Mouse (Mus musculus): ENCODE results near the gene Paqr5.

Paqr5 gene

DNA sequence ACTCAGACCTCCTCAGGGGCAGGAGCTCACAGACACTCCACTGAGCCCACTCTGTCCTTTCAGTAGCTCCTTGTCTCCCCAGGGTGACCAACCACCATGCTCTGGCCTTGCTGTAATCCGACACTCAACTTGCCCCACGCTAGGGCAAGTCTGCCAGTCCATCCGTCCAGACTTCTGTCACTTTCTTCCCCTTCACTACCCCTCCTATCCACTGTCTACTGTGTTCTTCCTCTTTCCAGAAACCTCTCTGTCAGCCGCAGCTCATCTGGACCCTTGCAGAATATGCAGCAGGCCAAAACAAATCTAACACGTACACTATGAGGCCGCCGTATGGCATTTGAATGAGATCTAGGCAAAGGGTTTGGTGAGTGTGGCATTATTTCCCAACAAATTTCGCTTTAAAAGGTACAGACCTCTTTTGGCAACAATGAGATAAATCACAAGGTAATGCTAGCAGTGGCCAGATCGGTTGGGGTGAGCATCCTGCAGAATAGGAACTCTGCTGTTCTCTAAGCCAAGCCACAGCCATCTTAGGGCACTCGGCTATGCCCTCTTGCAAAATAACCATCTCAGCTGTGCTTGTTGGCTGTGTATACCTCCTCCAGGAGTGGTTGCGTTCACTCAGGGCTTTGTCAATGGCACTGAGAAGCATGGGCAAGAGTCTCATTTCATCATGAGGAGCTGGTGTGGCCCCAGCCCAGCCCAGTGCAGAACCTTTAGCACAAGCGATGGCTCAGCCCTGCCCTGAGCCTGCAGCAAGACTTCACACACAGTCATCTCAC is 13.1 kb downstream of the Paqr5 start:
- DNase-seq (ENCODE audit: low spot score in 2 of 2), result no peak

DNA sequence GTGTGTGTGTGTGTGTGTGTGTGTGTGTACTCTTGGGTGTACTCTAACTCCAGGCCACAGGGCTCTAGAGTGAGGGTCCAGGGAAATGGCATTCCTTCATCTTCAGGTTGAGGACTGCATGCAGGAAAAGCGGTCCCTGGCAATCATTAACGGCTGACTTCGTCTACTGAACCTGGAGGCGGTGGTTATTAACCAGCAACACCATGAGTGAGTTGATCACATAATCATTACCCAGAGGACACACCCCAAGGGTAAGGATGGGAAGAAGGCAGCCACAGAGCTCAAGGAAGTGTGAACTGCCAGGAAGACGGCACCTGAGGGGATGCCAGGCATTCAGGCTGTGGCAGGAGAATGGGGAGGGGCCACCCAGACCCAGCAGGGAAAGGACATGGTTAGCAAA is 18.3 kb downstream of the Paqr5 start:
- DNase-seq (ENCODE audit: low spot score in 2 of 2), result no peak

DNA sequence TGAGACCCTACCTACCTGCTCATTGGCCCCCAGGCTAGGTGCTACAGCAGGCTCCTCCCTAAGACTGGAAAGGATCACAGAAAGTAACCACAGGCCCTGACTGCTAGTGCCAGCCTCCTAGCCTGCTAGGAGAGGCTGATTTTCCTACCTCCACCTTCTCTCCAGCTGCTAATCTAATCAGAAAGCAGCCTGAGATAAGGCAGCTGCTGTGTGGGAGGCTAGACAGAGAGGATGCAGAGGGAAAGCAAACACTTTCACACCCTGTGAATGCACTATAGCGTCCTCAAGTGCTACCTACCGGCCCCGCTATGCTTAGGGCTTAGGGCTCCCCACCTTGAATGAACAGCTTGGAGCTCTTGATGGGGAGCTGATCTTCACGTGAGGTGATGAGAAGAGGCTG is 19.6 kb downstream of the Paqr5 start:
- no peak for DNase-seq (ENCODE audit: low spot score in 2 of 2)

- no peak for DNase-seq (ENCODE audit: low spot score in 2 of 2)
Measured at GRCm38 (mm10) chr9:62003611-62004010, 23.0 kb downstream of the Paqr5 start.

DNA sequence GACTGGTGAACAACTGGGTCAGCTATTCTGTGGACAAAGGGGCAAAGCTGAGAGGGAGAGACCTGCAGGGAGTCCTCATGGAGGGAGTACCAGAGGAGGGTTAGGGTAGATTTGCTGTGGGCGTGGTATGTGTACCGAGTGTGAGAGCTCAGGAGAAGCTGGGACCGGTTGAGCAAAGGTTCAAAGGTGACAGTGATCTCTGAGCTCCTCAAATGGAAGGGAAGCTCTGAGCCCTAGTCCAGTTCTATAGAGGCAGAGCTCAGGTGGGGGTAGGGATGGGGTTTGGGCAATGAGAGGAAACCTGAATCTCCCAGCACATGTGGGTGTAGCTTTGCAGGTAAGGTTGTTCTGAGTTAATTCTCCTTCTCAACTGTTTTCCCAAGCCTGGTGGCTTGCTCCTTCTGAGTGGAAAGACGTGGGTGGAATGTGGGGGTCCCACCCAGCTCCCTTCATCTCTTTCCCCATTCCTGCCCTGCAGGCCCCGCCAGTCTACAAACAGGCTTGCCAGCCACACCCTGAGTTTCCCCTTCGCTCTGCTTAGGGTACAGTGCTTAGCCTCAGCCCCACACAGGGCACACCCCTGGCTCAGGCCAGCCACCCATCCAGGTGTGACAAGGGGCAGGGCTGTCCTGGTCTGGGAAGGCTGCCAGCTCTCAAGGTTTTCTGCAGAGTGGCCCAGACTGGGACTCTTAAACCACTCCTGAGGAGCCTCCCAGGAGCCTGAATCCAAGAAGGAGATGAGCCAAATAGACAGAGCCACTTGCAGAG is 26.8 kb downstream of the Paqr5 start:
- no peak for DNase-seq (ENCODE audit: low spot score in 2 of 2)

GRCm38 (mm10) chr9:61997860-61998259 is 28.8 kb downstream of the Paqr5 start:
- no peak for DNase-seq (ENCODE audit: low spot score in 2 of 2)

DNA sequence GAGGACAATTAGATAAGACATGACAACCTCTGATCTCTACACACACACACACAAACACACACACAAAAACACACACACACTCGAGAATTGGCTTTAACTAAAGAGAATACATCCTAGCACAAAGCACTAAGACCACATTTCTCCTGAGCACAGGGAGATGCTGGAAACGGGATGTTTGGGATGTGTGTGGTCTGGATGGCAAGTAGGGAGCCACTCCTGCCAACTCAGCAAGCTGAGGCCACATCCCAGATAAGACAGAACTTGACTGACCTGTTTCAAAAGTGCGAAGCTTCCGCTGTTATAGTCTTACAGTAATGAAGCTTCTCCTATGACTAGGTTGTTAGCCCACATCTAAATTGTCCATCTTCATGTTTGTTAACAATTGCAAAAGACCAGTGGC is 35.5 kb downstream of the Paqr5 start:
- no peak for DNase-seq (ENCODE audit: low spot score in 2 of 2)

GRCm38 (mm10) chr9:61990738-61991137 is 35.9 kb downstream of the Paqr5 start:
- DNase-seq (ENCODE audit: low spot score in 2 of 2), result no peak

DNA sequence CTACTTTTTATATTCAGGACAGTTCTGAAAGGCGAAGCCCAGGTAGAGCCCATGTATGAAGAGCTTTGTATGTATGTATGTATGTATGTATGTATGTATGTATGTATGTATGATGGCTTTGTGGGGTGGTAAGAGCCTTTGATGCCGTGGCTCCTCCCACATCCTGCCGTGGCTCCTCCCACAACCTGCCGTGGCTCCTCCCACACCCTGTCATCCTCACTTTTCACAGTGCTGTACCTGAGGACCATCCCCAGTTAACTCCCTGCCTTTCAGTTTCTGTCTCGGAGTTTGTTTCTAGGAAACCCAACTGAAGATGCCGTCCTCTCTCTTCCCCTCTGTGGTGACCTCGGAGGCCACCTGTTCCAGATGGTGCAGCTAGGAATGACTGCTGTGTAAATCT is 40.6 kb downstream of the Paqr5 start:
- no peak for DNase-seq (ENCODE audit: low spot score in 2 of 2)

GRCm38 (mm10) chr9:61985183-61985863 is 41.3 kb downstream of the Paqr5 start:
- peak; percentile 31 to 49 for DNase-seq (ENCODE audit: low spot score in 2 of 2)

DNA sequence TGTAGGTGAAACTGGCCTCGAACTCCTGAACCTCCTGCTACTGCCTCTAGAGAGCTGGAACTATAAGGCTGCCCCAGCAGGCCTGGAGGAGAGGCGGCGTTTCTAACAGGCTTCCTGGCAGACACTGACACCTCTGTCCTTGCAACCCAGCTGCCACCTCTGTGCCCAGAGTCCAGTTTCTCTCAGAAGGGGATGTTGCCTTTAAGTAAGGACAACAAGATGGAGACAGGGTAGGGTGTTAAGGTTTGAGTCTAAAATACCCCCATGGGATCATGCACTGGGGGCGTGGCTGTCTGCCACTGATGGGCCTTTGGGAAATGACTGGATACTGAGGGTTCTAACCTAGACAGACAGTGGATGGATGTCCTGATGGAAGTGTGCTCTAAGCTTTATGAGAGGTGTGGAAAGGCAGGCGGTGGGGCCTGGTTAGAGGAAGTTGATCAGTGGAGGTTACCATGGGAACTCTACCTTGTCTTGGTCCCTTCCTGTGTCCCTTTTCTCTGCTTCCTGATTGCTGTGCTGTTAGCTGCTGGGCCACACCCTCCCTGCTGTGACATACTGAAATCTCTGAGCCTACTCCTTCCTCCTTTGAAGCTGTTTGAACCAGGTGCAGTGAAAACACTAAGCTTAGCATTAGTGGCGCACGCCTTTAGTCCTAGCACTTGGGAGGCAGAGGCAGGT is 43.6 kb downstream of the Paqr5 start:
- DNase-seq (ENCODE audit: low spot score in 2 of 2), result peak in 1 of 2 experiments; percentile 21

DNA sequence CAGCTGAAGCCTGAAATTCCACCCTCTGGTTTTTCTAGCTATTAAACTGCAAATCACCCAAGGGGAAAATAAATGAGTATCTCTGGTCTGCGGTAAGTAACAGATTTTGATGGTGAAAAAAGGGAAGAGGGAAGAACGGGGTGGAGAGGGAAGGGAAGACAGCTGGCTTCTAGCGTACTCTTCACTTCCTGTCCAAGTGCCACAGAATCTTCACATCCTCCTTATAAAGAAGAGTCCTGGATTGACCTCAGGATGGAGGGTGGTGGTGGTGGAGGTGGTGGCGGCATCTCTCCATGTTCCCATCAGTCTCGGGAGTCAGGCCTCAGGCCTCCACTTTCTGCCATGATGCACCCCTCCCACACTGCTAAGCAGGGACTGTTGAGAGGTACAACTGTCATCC is 44.8 kb downstream of the Paqr5 start:
- peak in 1 of 2 experiments; percentile 60 for DNase-seq (ENCODE audit: low spot score in 2 of 2)

GRCm38 (mm10) chr9:61979983-61980382 is 46.7 kb downstream of the Paqr5 start:
- DNase-seq (ENCODE audit: low spot score in 2 of 2), result no peak

- peak; percentile 34 to 52 for DNase-seq (ENCODE audit: low spot score in 2 of 2)
Measured at GRCm38 (mm10) chr9:61977258-61977945, 49.3 kb downstream of the Paqr5 start.

GRCm38 (mm10) chr9:61972031-61972430 is 54.6 kb downstream of the Paqr5 start:
- no peak for DNase-seq (ENCODE audit: low spot score in 2 of 2)

DNA sequence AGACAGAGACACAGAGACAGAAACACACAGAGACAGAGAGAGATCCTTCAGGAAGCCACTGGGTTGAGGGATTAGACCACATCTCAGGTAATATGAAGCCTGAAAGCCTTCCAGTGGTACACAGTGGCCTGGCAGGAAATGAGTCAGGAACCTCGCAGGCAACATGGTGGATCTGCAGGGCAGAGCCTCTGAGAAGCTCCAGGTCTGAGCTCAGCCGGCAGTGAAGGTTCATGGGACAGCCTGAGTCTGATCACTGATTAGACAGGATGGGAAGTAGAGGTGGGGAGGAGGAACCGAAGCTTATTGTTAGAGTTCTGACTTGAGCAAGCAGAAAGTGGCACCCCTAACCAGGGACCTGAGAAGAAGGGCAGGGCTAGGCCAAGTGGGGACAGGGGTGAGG is 55.6 kb downstream of the Paqr5 start:
- DNase-seq (ENCODE audit: low spot score in 2 of 2), result no peak

DNA sequence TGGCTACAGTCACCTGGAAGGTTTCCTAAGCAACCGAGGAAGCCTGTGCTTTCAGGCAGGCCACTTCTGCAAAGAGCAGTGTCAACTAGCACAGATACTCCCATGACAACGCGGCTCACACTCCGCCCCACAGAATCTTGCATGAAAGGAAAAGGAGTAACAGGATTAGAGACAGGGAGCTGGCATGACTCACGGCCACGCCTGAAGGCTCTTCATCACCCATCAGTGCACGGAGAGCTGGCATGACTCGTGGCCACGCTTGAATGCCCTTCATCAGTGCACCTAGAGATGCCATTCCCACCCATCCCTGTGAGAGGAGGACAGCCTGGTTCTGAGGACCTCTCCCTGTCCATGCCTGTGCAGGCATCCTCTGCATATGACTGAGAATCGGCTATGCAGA is 59.3 kb downstream of the Paqr5 start:
- DNase-seq (ENCODE audit: low spot score in 2 of 2), result no peak

GRCm38 (mm10) chr9:61965987-61966386 is 60.7 kb downstream of the Paqr5 start:
- DNase-seq (ENCODE audit: low spot score in 2 of 2), result no peak

GRCm38 (mm10) chr9:61965411-61965930 is 61.2 kb downstream of the Paqr5 start:
- DNase-seq (ENCODE audit: low spot score in 2 of 2), result peak; percentile 62 to 64

- DNase-seq (ENCODE audit: low spot score in 2 of 2), result no peak
Measured at GRCm38 (mm10) chr9:61963356-61963755, 63.3 kb downstream of the Paqr5 start.

DNA sequence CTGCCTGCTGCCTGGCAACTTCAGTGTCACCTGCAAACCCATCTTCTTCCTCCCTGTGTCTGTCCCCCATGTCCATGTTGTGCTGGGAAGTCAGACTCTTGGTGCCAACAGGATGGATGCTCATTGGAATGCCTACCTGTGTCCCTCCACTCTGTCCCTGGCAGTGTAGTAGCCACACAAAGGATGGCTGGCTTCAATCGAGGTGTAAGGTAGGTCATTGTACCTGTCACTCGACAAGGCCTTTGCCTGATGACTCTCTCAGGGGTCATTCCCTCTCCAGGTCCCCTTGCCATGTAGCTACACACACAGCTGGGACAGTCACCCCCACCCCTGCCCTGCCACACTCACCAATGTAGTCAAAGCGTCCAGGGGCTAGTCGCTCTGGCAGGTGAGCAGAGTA is 65.5 kb downstream of the Paqr5 start:
- DNase-seq (ENCODE audit: low spot score in 2 of 2), result no peak

Data from heart, adult 9 months (tissue).